Mouse (Mus musculus): ENCODE results near the gene Herc3. TPM values are rescaled to one million over a fixed set of nuclear protein-coding genes. Genes with fewer than 3 reads are reported as not detected.
A peak's percentile ranks its signal among the peaks of the same experiment; 100 is the strongest.

Gene Herc3
- total and polyA plus RNA-seq, 2 experiments from 2014 or later, result 44.4 to 130 TPM

DNA sequence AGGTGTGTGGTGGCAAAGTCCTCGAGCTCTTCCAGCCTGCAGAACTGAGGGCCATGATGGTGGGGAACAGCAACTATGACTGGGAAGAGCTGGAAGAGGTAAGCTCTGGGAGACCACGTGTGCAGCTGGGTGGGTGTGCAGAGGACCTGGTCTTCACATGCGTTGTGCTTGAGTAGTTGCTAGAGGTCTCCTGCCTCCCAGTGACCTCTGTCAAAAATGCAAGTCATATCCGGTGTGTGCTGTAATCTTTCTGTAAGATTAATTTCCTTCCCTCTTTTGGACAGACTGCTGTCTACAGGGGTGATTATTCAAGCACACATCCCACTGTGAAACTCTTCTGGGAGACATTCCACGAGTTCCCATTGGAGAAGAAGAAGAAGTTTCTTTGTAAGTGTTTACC is 85.2 kb downstream of the Herc3 start:
- H3K27ac ChIP-seq (ENCODE audit: low read depth), result no peak overlapping the region
- ATAC-seq (ENCODE audit: insufficient read depth, low read depth) (no peak), DNase-seq (ENCODE audit: low spot score) (no peak)
- no peaks in the 10 kb centered on the region for H3K4me1 ChIP-seq (ENCODE audit: control insufficient read depth, insufficient read depth)
- no peak overlapping the region for H3K9ac ChIP-seq (replicated peaks; ENCODE audit: low read depth, low read length)
- no peak overlapping the region for H3K4me2 ChIP-seq (ENCODE audit: low read depth, low read length)
- peaks cover 40% of the 10 kb centered on the region for H3K36me3 ChIP-seq (replicated peaks; ENCODE audit: control insufficient read depth, insufficient read depth, low read length)
- 67% methylated on average over 5 of the region's 5 CpGs for WGBS
- no peaks in the 10 kb centered on the region for H3K9me3 ChIP-seq (replicated peaks; ENCODE audit: control insufficient read depth, low read length)
- TF ChIP-seq CTCF (IDR thresholded peaks at IDR 0.05; ENCODE audit: low read depth) (no peak), EP300 (IDR thresholded peaks at IDR 0.05; ENCODE audit: low read depth) (no peak)
- H3K27me3 ChIP-seq (ENCODE audit: control insufficient read depth, insufficient read depth, low read length), result no peaks in the 10 kb centered on the region
- H3K4me3 ChIP-seq (ENCODE audit: low read depth, low read length), result no peak overlapping the region

- Histone ChIP-seq H3K27ac (ENCODE audit: low read depth) (no peak overlapping the region), H3K4me2 (ENCODE audit: low read depth, low read length) (no peak overlapping the region), H3K27me3 (ENCODE audit: control insufficient read depth, insufficient read depth, low read length) (no peaks in the 10 kb centered on the region), H3K4me1 (ENCODE audit: control insufficient read depth, insufficient read depth) (no peaks in the 10 kb centered on the region), H3K4me3 (ENCODE audit: low read depth, low read length) (no peak overlapping the region), H3K36me3 (replicated peaks; ENCODE audit: control insufficient read depth, insufficient read depth, low read length) (peaks cover 40% of the 10 kb centered on the region), H3K9ac (replicated peaks; ENCODE audit: low read depth, low read length) (no peak overlapping the region), H3K9me3 (replicated peaks; ENCODE audit: control insufficient read depth, low read length) (no peaks in the 10 kb centered on the region)
- 80% methylated on average over 6 of the region's 6 CpGs for WGBS
- no peak for ATAC-seq (ENCODE audit: insufficient read depth, low read depth)
- TF ChIP-seq EP300 (IDR thresholded peaks at IDR 0.05; ENCODE audit: low read depth) (no peak), CTCF (IDR thresholded peaks at IDR 0.05; ENCODE audit: low read depth) (no peak)
- DNase-seq (ENCODE audit: low spot score), result no peak
Observed at GRCm38 (mm10) chr6:58920735-58921134, 89.5 kb downstream of the Herc3 start.

DNA sequence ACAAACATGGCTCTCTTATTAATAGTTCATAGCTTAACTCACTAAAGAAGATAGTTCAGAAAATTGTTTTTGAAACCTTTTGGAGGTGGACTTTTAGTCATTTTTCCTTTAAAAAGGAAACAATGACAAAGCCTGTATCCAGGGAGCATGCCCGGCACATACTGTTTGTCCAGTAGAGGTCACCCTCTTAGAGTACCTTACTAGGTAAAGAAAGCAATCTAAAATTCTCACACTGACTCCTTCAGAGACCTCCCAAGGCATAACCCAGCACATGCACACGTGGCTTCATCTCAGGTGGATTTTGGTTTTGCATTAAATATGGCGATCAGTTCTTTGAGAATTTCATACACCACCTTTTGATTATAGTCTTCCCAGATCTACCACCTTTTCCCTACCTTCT is 90.4 kb downstream of the Herc3 start:
- Histone ChIP-seq H3K9me3 (replicated peaks; ENCODE audit: control insufficient read depth, low read length) (no peaks in the 10 kb centered on the region), H3K36me3 (replicated peaks; ENCODE audit: control insufficient read depth, insufficient read depth, low read length) (peaks cover 35% of the 10 kb centered on the region), H3K4me2 (ENCODE audit: low read depth, low read length) (no peak overlapping the region), H3K4me3 (ENCODE audit: low read depth, low read length) (no peak overlapping the region), H3K9ac (replicated peaks; ENCODE audit: low read depth, low read length) (no peak overlapping the region), H3K4me1 (ENCODE audit: control insufficient read depth, insufficient read depth) (no peaks in the 10 kb centered on the region), H3K27ac (ENCODE audit: low read depth) (no peak overlapping the region), H3K27me3 (ENCODE audit: control insufficient read depth, insufficient read depth, low read length) (no peaks in the 10 kb centered on the region)
- 44% methylated on average over 3 of the region's 3 CpGs for WGBS
- DNase-seq (ENCODE audit: low spot score) (peak; percentile 70), ATAC-seq (ENCODE audit: insufficient read depth, low read depth) (0 out of 2 replicates have a peak, but pooled peaks have one; percentile 57)
- no peak for TF ChIP-seq EP300 (IDR thresholded peaks at IDR 0.05; ENCODE audit: low read depth)
- TF ChIP-seq CTCF (IDR thresholded peaks at IDR 0.05; ENCODE audit: low read depth), result peak; percentile 52

DNA sequence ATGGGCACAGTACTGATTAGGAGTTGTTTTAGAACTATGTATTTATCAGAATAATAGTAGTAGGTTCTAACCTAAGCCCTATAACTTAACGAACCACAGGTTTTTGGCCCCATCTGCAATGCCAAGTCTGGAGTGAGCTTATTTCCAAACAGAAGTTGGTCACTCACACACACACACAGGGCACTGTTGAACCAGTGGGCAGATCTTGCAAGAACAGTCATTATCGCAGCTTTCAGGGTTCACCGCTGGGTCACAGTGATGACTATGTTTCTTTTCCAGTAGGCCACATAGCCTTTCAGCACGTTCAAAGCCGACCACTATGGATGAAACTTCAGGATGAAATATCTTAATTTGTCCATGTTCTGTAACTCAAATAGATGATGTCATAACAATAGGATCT is 91.2 kb downstream of the Herc3 start:
- Histone ChIP-seq H3K9ac (replicated peaks; ENCODE audit: low read depth, low read length) (no peak overlapping the region), H3K36me3 (replicated peaks; ENCODE audit: control insufficient read depth, insufficient read depth, low read length) (peaks cover 27% of the 10 kb centered on the region), H3K9me3 (replicated peaks; ENCODE audit: control insufficient read depth, low read length) (no peaks in the 10 kb centered on the region), H3K4me3 (ENCODE audit: low read depth, low read length) (no peak overlapping the region), H3K27me3 (ENCODE audit: control insufficient read depth, insufficient read depth, low read length) (no peaks in the 10 kb centered on the region), H3K4me1 (ENCODE audit: control insufficient read depth, insufficient read depth) (peaks cover 4% of the 10 kb centered on the region; the same call in 1 of the 2 replicates), H3K27ac (ENCODE audit: low read depth) (no peak overlapping the region), H3K4me2 (ENCODE audit: low read depth, low read length) (no peak overlapping the region)
- DNase-seq (ENCODE audit: low spot score) (no peak), ATAC-seq (ENCODE audit: insufficient read depth, low read depth) (no peak)
- TF ChIP-seq CTCF (IDR thresholded peaks at IDR 0.05; ENCODE audit: low read depth), result no peak
- no peak for TF ChIP-seq EP300 (IDR thresholded peaks at IDR 0.05; ENCODE audit: low read depth)
- 58% methylated on average over 5 of the region's 5 CpGs for WGBS

DNA sequence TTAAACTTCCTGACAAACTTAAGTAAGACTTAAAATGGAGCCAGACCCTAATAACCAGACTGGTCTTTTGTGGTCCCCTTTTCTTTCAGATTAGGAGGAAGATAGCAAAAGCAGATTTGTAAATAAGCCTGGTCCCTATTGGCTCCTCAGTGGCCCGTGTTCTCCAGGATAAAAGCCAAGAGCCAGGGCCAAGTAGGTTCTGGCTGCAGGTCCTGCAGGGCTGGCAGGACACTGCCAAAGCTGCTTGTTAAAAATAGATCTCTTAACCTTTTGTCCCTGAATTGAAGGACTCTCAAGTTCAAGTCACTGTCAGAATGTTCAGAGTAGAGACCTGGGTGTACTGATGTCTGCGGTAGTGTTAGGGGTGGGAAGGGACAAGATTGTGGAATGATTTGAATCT is 96.6 kb downstream of the Herc3 start:
- DNase-seq (ENCODE audit: low spot score) (peak; percentile 77), ATAC-seq (ENCODE audit: insufficient read depth, low read depth) (peak; percentile 93)
- Histone ChIP-seq H3K27me3 (ENCODE audit: control insufficient read depth, insufficient read depth, low read length) (no peaks in the 10 kb centered on the region), H3K27ac (ENCODE audit: low read depth) (peak overlapping the region; percentile 89), H3K4me2 (ENCODE audit: low read depth, low read length) (no peak overlapping the region), H3K9me3 (replicated peaks; ENCODE audit: control insufficient read depth, low read length) (no peaks in the 10 kb centered on the region), H3K4me1 (ENCODE audit: control insufficient read depth, insufficient read depth) (peaks cover 33% of the 10 kb centered on the region), H3K36me3 (replicated peaks; ENCODE audit: control insufficient read depth, insufficient read depth, low read length) (no peaks in the 10 kb centered on the region), H3K9ac (replicated peaks; ENCODE audit: low read depth, low read length) (peak overlapping the region; percentile 16; the same call in 1 of the 2 replicates), H3K4me3 (ENCODE audit: low read depth, low read length) (no peak overlapping the region)
- TF ChIP-seq CTCF (IDR thresholded peaks at IDR 0.05; ENCODE audit: low read depth) (no peak), EP300 (IDR thresholded peaks at IDR 0.05; ENCODE audit: low read depth) (no peak)
- WGBS, result 32% methylated on average over 2 of the region's 2 CpGs

- TF ChIP-seq CTCF (IDR thresholded peaks at IDR 0.05; ENCODE audit: low read depth), result no peak
- TF ChIP-seq EP300 (IDR thresholded peaks at IDR 0.05; ENCODE audit: low read depth), result no peak
Observed at GRCm38 (mm10) chr6:58929911-58930431, 98.7 kb downstream of the Herc3 start.

More at GRCm38 (mm10) chr6:58929911-58930431, 98.7 kb downstream of the Herc3 start:
- Histone ChIP-seq H3K27ac (ENCODE audit: low read depth) (peak overlapping the region; percentile 21), H3K27me3 (ENCODE audit: control insufficient read depth, insufficient read depth, low read length) (no peaks in the 10 kb centered on the region), H3K4me3 (ENCODE audit: low read depth, low read length) (no peak overlapping the region), H3K4me1 (ENCODE audit: control insufficient read depth, insufficient read depth) (peaks cover 33% of the 10 kb centered on the region), H3K4me2 (ENCODE audit: low read depth, low read length) (no peak overlapping the region), H3K36me3 (replicated peaks; ENCODE audit: control insufficient read depth, insufficient read depth, low read length) (peaks cover 9% of the 10 kb centered on the region; the same call in 1 of the 2 replicates), H3K9ac (replicated peaks; ENCODE audit: low read depth, low read length) (no peak overlapping the region), H3K9me3 (replicated peaks; ENCODE audit: control insufficient read depth, low read length) (no peaks in the 10 kb centered on the region)
- 73% methylated on average over 9 of the region's 9 CpGs for WGBS
- no peak for ATAC-seq (ENCODE audit: insufficient read depth, low read depth)
- no peak for DNase-seq (ENCODE audit: low spot score)
